Mouse (Mus musculus) cerebellum, adult (tissue): Measurements from ENCODE around the gene Llph.

Experiments used
- ATAC-seq: cut with Nextera tagmentation; 2 replicates; pipeline ENCODE4 v1.9.2; 2017; ENCODE audit warnings: mild to moderate bottlenecking, moderate library complexity, mixed read lengths; ENCODE audit not compliant: insufficient number of reproducible peaks, low FRiP score, low TSS enrichment

Gene Llph

GRCm38 (mm10) chr10:120272270-120272883, 45.5 kb downstream of the Llph start:
- ATAC-seq = no peak

- ATAC-seq = no peak
Observed at GRCm38 (mm10) chr10:120273335-120273734, 46.5 kb downstream of the Llph start.

- no peak for ATAC-seq
Observed at GRCm38 (mm10) chr10:120279482-120280128, 52.7 kb downstream of the Llph start.

- ATAC-seq = no peak
Observed at GRCm38 (mm10) chr10:120280375-120280774, 53.5 kb downstream of the Llph start.

- ATAC-seq = no peak
Observed at GRCm38 (mm10) chr10:120281700-120282099, 54.8 kb downstream of the Llph start.
